Mouse (Mus musculus): Measurements from ENCODE around the gene Foxs1.

Gene Foxs1

GRCm38 (mm10) chr2:152933048-152933447 is at the start of gene Foxs1:
TSS of gene Foxs1 (minus strand) at chr2:152933208.
- DNase-seq (ENCODE audit: low read depth, low spot score), result no peak

- DNase-seq (ENCODE audit: low read depth, low spot score), result no peak
Observed at GRCm38 (mm10) chr2:152976991-152977390, 44.0 kb upstream of the Foxs1 start.

DNA sequence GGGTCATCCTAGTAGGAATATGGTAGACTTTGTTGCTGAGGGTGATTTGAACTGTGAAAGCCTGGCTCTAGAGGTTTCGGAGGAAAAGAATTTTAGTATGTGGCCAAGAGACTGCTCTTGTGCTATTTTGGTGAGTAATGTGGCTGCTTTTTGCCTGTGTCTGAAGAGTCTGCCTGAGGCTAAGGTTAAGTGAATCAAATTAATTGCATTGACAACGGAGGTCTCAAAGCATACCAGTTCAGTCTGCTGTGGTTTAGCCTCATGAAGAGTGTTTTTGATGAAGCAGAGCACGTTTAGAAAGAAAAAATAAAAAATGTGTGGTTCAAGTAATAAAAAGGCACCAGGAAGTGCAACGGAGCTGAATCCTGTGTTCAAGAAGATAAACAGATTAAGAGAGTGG is 32.5 kb upstream of the Foxs1 start:
- no peak for DNase-seq (ENCODE audit: low read depth, low spot score)

GRCm38 (mm10) chr2:152962091-152962793 is 29.2 kb upstream of the Foxs1 start, which contains the start of gene Ttll9:
TSS of gene Ttll9 (plus strand) at chr2:152962485.
- peak; percentile 59 for DNase-seq (ENCODE audit: low read depth, low spot score)

- no peak for DNase-seq (ENCODE audit: low read depth, low spot score)
Observed at GRCm38 (mm10) chr2:152958116-152958515, 25.1 kb upstream of the Foxs1 start.

DNA sequence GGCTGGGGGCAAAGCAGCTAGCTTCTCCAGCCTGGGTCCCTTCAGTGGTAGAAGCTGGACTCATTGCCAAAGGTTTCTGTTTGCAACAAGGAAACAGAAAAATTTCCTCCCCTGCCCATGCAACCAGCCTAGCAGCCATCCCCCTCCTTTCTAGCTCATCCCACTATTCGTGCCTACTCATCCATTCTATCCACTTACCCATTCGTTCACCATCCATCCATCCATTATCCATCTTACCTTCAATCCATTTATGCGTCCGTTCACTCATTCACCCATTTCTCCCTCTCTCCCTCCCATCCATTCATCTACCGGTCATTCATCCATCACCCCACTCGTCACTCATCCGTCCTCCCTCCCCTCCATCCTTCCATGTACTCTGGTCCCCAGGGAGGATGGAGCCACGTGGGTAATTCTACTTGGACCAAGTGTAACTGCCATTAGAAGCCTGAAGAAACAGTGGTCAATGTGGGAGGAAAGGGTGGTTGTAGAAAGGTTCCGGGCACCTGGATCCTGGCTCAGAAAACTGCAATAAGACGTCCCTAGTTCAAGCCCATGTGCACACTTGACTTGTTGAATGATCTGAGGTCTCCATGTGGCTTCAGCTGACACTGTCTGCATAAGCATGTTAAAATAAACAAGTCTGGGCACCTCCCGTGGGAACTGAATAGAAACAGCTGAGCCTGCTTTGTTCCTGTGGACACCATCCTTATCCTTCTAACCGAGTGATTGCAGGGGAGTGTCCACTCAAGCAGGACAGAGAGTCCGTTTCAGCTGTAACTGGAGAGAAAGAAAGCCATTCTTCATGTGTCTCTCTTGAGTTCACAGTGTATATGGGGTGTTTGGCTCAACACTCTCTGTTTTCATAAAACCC is 19.1 kb upstream of the Foxs1 start:
- DNase-seq (ENCODE audit: low read depth, low spot score), result no peak

- peak; percentile 26 for DNase-seq (ENCODE audit: low read depth, low spot score)
Observed at GRCm38 (mm10) chr2:152951065-152951849, 18.2 kb upstream of the Foxs1 start, which contains the start of gene Dusp15. TSS of gene Dusp15 (minus strand) at chr2:152951698.

DNA sequence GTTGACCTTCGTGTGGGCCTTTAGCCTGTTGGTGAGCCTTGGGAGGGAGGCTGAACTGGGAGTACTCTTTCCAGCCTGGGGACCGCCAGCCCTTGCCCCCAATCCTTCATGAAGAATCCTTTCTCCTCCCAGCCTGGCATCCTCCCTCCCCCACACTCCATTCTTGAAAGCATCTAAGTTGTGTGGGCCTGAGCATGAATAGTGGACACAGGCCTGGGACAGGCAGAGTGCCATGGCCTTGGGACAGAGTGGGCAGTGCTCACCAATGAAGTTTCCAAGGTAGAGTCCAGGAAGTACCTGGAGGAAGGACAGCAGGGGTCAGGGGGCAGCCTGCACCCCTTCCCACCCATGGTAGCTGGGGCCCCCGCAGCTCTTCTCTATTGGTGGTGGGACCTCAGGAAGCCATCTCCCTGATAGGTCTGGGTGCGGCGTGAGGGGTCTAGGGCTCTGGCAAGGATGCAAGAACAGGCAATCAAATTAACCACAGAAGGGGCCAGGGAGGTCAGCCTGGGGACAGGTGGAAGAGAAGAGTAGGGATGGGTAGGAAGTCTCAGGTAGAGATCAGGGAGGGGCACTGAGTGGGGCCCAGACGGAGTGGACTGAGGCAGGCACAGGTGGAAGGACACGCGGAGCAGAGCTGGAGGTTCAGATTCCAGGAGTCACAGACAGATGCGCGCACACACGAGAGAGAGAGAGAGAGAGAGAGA is 17.5 kb upstream of the Foxs1 start:
- DNase-seq (ENCODE audit: low read depth, low spot score), result no peak

- DNase-seq (ENCODE audit: low read depth, low spot score), result no peak
Observed at GRCm38 (mm10) chr2:152948438-152949020, 15.5 kb upstream of the Foxs1 start.

- DNase-seq (ENCODE audit: low read depth, low spot score), result no peak
Observed at GRCm38 (mm10) chr2:152947098-152947497, 14.1 kb upstream of the Foxs1 start.

DNA sequence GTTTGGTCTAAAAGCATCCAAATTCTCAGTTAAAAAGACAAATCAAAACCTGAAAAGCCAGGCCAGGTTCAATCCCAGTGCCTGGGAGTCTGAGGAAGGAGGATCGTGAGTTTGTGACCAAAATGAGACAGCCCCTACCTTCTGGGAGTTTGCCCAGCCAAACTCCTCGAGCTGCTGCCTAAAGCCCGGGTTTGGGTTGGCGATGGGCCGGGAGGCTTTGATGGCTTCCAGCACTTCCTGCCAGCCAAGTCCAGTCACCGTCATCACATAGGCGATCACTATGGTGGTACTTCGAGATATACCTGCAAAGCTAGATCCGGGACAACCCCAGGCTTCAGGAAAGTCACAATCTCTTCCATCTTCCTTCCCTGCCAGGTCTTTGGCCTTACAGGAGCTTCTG is 11.0 kb upstream of the Foxs1 start:
- no peak for DNase-seq (ENCODE audit: low read depth, low spot score)

- no peak for DNase-seq (ENCODE audit: low read depth, low spot score)
Observed at GRCm38 (mm10) chr2:152943568-152943967, 10.6 kb upstream of the Foxs1 start.

GRCm38 (mm10) chr2:152942898-152943515 is 10.0 kb upstream of the Foxs1 start:
- no peak for DNase-seq (ENCODE audit: low read depth, low spot score)

GRCm38 (mm10) chr2:152941776-152942175 is 8.8 kb upstream of the Foxs1 start:
- no peak for DNase-seq (ENCODE audit: low read depth, low spot score)

- DNase-seq (ENCODE audit: low read depth, low spot score), result no peak
Observed at GRCm38 (mm10) chr2:152941106-152941505, 8.1 kb upstream of the Foxs1 start.

GRCm38 (mm10) chr2:152939846-152940245 is 6.8 kb upstream of the Foxs1 start:
- DNase-seq (ENCODE audit: low read depth, low spot score), result peak; percentile 27

- DNase-seq (ENCODE audit: low read depth, low spot score), result peak; percentile 23
Observed at GRCm38 (mm10) chr2:152933614-152934013, 606 bp upstream of the Foxs1 start.

- no peak for DNase-seq (ENCODE audit: low read depth, low spot score)
Observed at GRCm38 (mm10) chr2:152931456-152932160, 1.4 kb downstream of the Foxs1 start.

- no peak for DNase-seq (ENCODE audit: low read depth, low spot score)
Observed at GRCm38 (mm10) chr2:152930276-152930675, 2.7 kb downstream of the Foxs1 start.

- DNase-seq (ENCODE audit: low read depth, low spot score), result no peak
Observed at GRCm38 (mm10) chr2:152928988-152929370, 4.0 kb downstream of the Foxs1 start.
